Mouse (Mus musculus): ENCODE results near the gene Col4a3bp.

DNA sequence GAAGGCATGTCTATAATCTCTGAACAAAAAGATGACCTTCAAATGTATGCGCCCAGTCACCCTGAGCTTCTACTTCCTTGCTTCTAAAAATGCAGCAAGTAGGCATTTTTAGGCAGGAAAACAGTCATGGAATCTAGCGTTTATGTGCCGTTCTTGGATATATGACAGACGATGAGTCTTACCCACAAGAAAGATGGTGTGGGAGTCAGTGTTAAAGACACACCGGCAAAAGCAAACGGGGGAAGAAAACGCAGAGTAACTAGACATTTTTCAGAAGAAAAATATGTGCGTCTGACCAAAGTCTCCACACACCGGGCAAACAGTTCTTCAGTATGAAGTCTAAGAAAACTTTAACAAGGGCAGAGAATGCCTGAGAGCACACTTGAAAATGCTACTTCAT, 144.8 kb downstream of the Col4a3bp start:
- TF ChIP-seq CTCF (IDR thresholded peaks at IDR 0.05; ENCODE audit: low read depth, low read length) (no peak), POLR2A (IDR thresholded peaks at IDR 0.05; ENCODE audit: insufficient read depth, low read length) (no peak)
